Comparison of ENCODE assay signal across 7 mouse cellular contexts in the genomic region with DNA sequence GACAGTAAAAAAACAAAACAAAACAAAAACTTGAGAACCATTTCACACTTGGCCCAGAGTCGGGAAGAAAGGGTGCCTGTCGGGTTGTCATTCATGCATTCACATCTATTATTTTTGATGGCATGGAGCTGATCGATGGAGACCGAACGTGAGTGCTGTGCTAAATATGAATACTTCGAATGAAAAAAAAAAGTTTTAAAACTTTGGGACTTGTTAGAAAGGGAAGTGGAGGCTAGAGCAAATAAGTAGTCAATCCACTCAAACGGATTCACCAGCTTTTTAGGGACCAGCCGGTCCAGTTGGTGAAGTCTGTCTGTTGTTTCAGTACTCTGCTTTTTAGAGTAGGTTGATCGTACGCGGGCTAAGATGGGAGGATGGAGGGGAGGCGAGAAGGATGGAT. TPM values are rescaled to one million over a fixed set of nuclear protein-coding genes. Genes with fewer than 3 reads are reported as not detected.
DNase-seq lines count a peak whose midpoint lies in the region; ATAC-seq and TF ChIP-seq lines count a peak whose summit lies in the region.

No protein-coding gene starts in this region.

- TF ChIP-seq EP300 in lung, postnatal 0 days (IDR thresholded peaks at IDR 0.05): no peak

- no peak overlapping the region for H3K27ac ChIP-seq in lung, postnatal 0 days (ENCODE audit: low read length)
- no peak overlapping the region for H3K27ac ChIP-seq in forebrain, embryonic 14.5 days (ENCODE audit: low read depth, low read length)
- H3K27ac ChIP-seq in limb, embryonic 12.5 days: no peak overlapping the region
- no peak overlapping the region for H3K27ac ChIP-seq in stomach, embryonic 14.5 days (ENCODE audit: low read length)
- no peak overlapping the region for H3K27ac ChIP-seq in layer of hippocampus, adult 2 months

- peaks cover 9% of the 10 kb centered on the region for H3K4me1 ChIP-seq in lung, postnatal 0 days (ENCODE audit: insufficient read depth, low read depth, low read length)
- peaks cover 10% of the 10 kb centered on the region for H3K4me1 ChIP-seq in forebrain, embryonic 14.5 days (ENCODE audit: control insufficient read depth, insufficient read depth, low read length)
- peaks cover 11% of the 10 kb centered on the region for H3K4me1 ChIP-seq in limb, embryonic 12.5 days (replicated peaks)
- peaks cover 7% of the 10 kb centered on the region; the same call in 1 of the 2 replicates for H3K4me1 ChIP-seq in stomach, embryonic 14.5 days (ENCODE audit: control insufficient read depth, insufficient read depth, low read length)

- peaks cover 38% of the 10 kb centered on the region for H3K27me3 ChIP-seq in lung, postnatal 0 days (replicated peaks; ENCODE audit: insufficient read depth, low read length)
- H3K27me3 ChIP-seq in forebrain, embryonic 14.5 days (replicated peaks; ENCODE audit: control insufficient read depth, insufficient read depth, low read length): peaks cover 51% of the 10 kb centered on the region
- H3K27me3 ChIP-seq in limb, embryonic 12.5 days: peaks cover 80% of the 10 kb centered on the region
- H3K27me3 ChIP-seq in stomach, embryonic 14.5 days (ENCODE audit: control insufficient read depth, insufficient read depth, low read length): peaks cover 39% of the 10 kb centered on the region

- H3K9ac ChIP-seq in lung, postnatal 0 days (replicated peaks; ENCODE audit: low read depth): no peak overlapping the region
- H3K9ac ChIP-seq in forebrain, embryonic 14.5 days (ENCODE audit: low read length): no peak overlapping the region
- peak overlapping the region; percentile 56; the same call in 1 of the 2 replicates for H3K9ac ChIP-seq in limb, embryonic 12.5 days (replicated peaks)
- H3K9ac ChIP-seq in stomach, embryonic 14.5 days (replicated peaks; ENCODE audit: low read depth, low read length): no peak overlapping the region

- 4% methylated on average over 12 of the region's 12 CpGs for WGBS in lung, postnatal 0 days
- under 1% methylated on average over 12 of the region's 12 CpGs for WGBS in forebrain, embryonic 14.5 days
- 2% methylated on average over 12 of the region's 12 CpGs for whole genome bisulfite sequencing in limb, embryonic 12.5 days
- WGBS in stomach, embryonic 14.5 days: 2% methylated on average over 12 of the region's 12 CpGs

- H3K4me3 ChIP-seq in lung, postnatal 0 days (ENCODE audit: low read depth, low read length): peak overlapping the region; percentile 26
- H3K4me3 ChIP-seq in forebrain, embryonic 14.5 days (ENCODE audit: low read depth, low read length): peak overlapping the region; percentile 43
- H3K4me3 ChIP-seq in limb, embryonic 12.5 days (replicated peaks): peak overlapping the region; percentile 56
- peak overlapping the region; percentile 39 for H3K4me3 ChIP-seq in stomach, embryonic 14.5 days (ENCODE audit: low read depth, low read length)
- no peak overlapping the region for H3K4me3 ChIP-seq in layer of hippocampus, adult 2 months

- no peak for TF ChIP-seq CTCF in lung, postnatal 0 days (IDR thresholded peaks at IDR 0.05)
- no peak for TF ChIP-seq CTCF in layer of hippocampus, adult 2 months (conservative IDR thresholded peaks at IDR 0.05)

- H3K9me3 ChIP-seq in lung, postnatal 0 days (ENCODE audit: low read length): no peaks in the 10 kb centered on the region
- H3K9me3 ChIP-seq in forebrain, embryonic 14.5 days (replicated peaks; ENCODE audit: control insufficient read depth, low read length): no peaks in the 10 kb centered on the region
- H3K9me3 ChIP-seq in limb, embryonic 12.5 days: no peaks in the 10 kb centered on the region
- no peaks in the 10 kb centered on the region for H3K9me3 ChIP-seq in stomach, embryonic 14.5 days (ENCODE audit: control insufficient read depth, low read depth, low read length)

- DNase-seq in lung, postnatal 0 days (ENCODE audit: low spot score): no peak
- DNase-seq in lung, postnatal 36 days: no peak
- peak; percentile 12 for DNase-seq in forebrain, embryonic 14.5 days (ENCODE audit: low spot score)
- DNase-seq in layer of hippocampus, adult 2 months (ENCODE audit: low spot score in 2 of 2): no peak
- no peak for DNase-seq in ovary, adult 18-20 months (ENCODE audit: low spot score)

- H3K36me3 ChIP-seq in lung, postnatal 0 days (ENCODE audit: insufficient read depth, low read length): no peaks in the 10 kb centered on the region
- no peaks in the 10 kb centered on the region for H3K36me3 ChIP-seq in forebrain, embryonic 14.5 days (ENCODE audit: control insufficient read depth, insufficient read depth, low read length)
- H3K36me3 ChIP-seq in limb, embryonic 12.5 days: no peaks in the 10 kb centered on the region
- H3K36me3 ChIP-seq in stomach, embryonic 14.5 days (ENCODE audit: control insufficient read depth, insufficient read depth, low read length): no peaks in the 10 kb centered on the region

- ATAC-seq in lung, postnatal 0 days: no peak
- ATAC-seq in forebrain, embryonic 14.5 days: no peak
- ATAC-seq in limb, embryonic 12.5 days (ENCODE audit: insufficient number of reproducible peaks, insufficient read depth, low FRiP score, low TSS enrichment, low read depth): no peak
- ATAC-seq in stomach, embryonic 14.5 days (ENCODE audit: insufficient number of reproducible peaks, insufficient read depth, low FRiP score, low read depth): no peak

- H3K4me2 ChIP-seq in lung, postnatal 0 days (replicated peaks; ENCODE audit: low read depth, low read length): peak overlapping the region; percentile 48
- H3K4me2 ChIP-seq in forebrain, embryonic 14.5 days (ENCODE audit: low read length): peak overlapping the region; percentile 91
- peak overlapping the region; percentile 96 for H3K4me2 ChIP-seq in limb, embryonic 12.5 days
- peak overlapping the region; percentile 64 for H3K4me2 ChIP-seq in stomach, embryonic 14.5 days (replicated peaks; ENCODE audit: low read depth, low read length)

RNA-seq across cellular contexts. Expression of gene Foxi3, which starts 0.5 kb away (rescaled TPM):
- not detected in 2 replicates for polyA plus RNA-seq in lung, postnatal 0 days (2015; fragmentation: Nextera tagmentation; extraction: Ambion mirVana)
- not detected in 2 replicates for polyA plus RNA-seq in forebrain, embryonic 14.5 days (2014; fragmentation: Nextera tagmentation; extraction: Ambion mirVana)
- polyA plus RNA-seq in limb, embryonic 12.5 days (2016; fragmentation: Nextera tagmentation; extraction: Ambion mirVana): not detected in 2 replicates
- polyA plus RNA-seq in stomach, embryonic 14.5 days (2014; fragmentation: Nextera tagmentation; extraction: Ambion mirVana): not detected in 2 replicates
- not detected for total RNA-seq in layer of hippocampus, adult 2 months (2021)

RNA-seq across cellular contexts. Expression of gene Tex37, which starts 37.1 kb away (rescaled TPM):
- not detected in 2 replicates for polyA plus RNA-seq in lung, postnatal 0 days (2015; fragmentation: Nextera tagmentation; extraction: Ambion mirVana)
- not detected in 2 replicates for polyA plus RNA-seq in forebrain, embryonic 14.5 days (2014; fragmentation: Nextera tagmentation; extraction: Ambion mirVana)
- not detected in 2 replicates for polyA plus RNA-seq in limb, embryonic 12.5 days (2016; fragmentation: Nextera tagmentation; extraction: Ambion mirVana)
- polyA plus RNA-seq in stomach, embryonic 14.5 days (2014; fragmentation: Nextera tagmentation; extraction: Ambion mirVana): not detected in 2 replicates
- total RNA-seq in layer of hippocampus, adult 2 months (2021): not detected
